Mouse (Mus musculus): ENCODE data around the gene Tenm4. TPM values are rescaled to one million over a fixed set of nuclear protein-coding genes. Genes with fewer than 3 reads are reported as not detected.

The Tenm4 gene
- total and polyA plus RNA-seq, 3 experiments, result 0.03 to 0.26 (median 0.04) TPM

DNA sequence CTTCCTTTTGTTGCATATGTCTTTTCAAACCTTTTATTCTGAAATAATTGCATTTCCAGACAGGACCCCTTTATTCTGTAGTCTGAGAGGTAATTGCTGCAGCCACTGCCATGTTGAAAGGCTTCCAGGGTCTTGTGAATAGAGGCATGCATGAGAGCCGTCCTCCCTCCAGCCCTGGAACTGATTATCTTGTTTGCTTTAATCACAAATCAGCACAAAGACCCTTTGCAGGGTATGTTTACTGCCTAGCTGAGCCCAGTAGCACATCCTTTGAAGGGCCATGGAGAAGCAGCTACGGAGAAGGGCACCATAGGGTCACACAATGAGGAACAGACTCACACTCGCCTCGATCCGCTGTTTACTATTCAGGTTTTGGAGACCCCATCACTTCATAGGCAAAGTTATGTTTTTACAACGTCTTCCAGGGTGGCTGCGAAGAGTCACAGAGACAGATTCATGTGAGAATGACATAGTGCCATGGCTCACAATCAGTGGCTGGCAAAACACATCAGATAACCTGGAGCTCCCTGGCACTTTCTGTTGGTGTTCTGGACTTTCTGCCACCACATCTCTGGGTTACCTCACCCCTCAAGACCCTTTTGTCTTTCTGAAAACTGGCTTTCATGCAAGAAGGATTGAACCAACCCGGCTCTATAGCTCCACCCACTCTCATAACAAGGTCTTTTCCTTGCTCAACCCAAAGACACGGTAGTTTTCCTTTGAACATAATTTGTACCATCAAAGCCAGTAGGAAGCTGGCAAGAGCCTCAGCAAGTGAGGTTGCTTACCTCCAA lies 425.6 kb downstream of the Tenm4 start:
- in situ Hi-C loops (cut with MboI; ENCODE audit: low pct_ligation_motif_present, low pct_unique_long_range_greater_than_20kb, low sequenced_read_pairs), result no loop called here
- Histone ChIP-seq H3K27ac (ENCODE audit: insufficient read depth, low read depth) (no peak overlapping the region), H3K9ac (ENCODE audit: insufficient read depth, low read depth) (no peak overlapping the region), H3K27me3 (replicated peaks) (no peaks in the 10 kb centered on the region), H3K4me2 (ENCODE audit: insufficient read depth, low read depth, poor library complexity, severe bottlenecking) (no peak overlapping the region), H3K4me1 (ENCODE audit: control insufficient read depth in 1 of 2, insufficient read depth in 2 of 2) (no peaks in the 10 kb centered on the region), H3K9me3 (replicated peaks; ENCODE audit: low read length) (no peaks in the 10 kb centered on the region), H3K4me3 (replicated peaks in 1 of 3; ENCODE audit: low read depth in 2 of 3, low read length in 2 of 3, poor library complexity in 1 of 3) (no peak overlapping the region), H3K79me2 (replicated peaks; ENCODE audit: control insufficient read depth, extremely low read depth, insufficient read depth, poor library complexity, severe bottlenecking) (no peaks in the 10 kb centered on the region), H3K36me3 (replicated peaks in 1 of 2; ENCODE audit: control insufficient read depth in 1 of 2, insufficient read depth in 1 of 2, low read length in 1 of 2) (no peaks in the 10 kb centered on the region)
- TF ChIP-seq MEF2A (IDR thresholded peaks at IDR 0.05; ENCODE audit: borderline replicate concordance, low read depth, low read length), result no peak
- TF ChIP-seq POLR2AphosphoS2 (IDR thresholded peaks at IDR 0.05; ENCODE audit: low read depth, low read length), result no peak
- no peak for TF ChIP-seq NELFE (IDR thresholded peaks at IDR 0.05; ENCODE audit: low read depth, low read length)
- no peak for TF ChIP-seq CHD1 (IDR thresholded peaks at IDR 0.05; ENCODE audit: low read depth, low read length)
- TF ChIP-seq ELF1 (IDR thresholded peaks at IDR 0.05; ENCODE audit: low read depth, low read length), result no peak
- no peak for TF ChIP-seq ZMIZ1 (IDR thresholded peaks at IDR 0.05; ENCODE audit: low read depth, low read length)
- no peak for TF ChIP-seq RCOR1 (conservative IDR thresholded peaks at IDR 0.05; ENCODE audit: low read depth, low read length)
- TF ChIP-seq MAX (IDR thresholded peaks at IDR 0.05; ENCODE audit: low read length), result no peak
- no peak for TF ChIP-seq UBTF (IDR thresholded peaks at IDR 0.05; ENCODE audit: low read depth, low read length)
- no peak for TF ChIP-seq JUN (IDR thresholded peaks at IDR 0.05; ENCODE audit: insufficient read depth, low read depth, low read length)
- TF ChIP-seq NRF1 (IDR thresholded peaks at IDR 0.05; ENCODE audit: low read depth, low read length), result no peak
- no peak for TF ChIP-seq USF1 (IDR thresholded peaks at IDR 0.05; ENCODE audit: low read depth, low read length)
- TF ChIP-seq ZKSCAN1 (IDR thresholded peaks at IDR 0.05; ENCODE audit: borderline replicate concordance, low read depth, low read length), result no peak
- no peak for TF ChIP-seq ZC3H11A (IDR thresholded peaks at IDR 0.05; ENCODE audit: low read depth, low read length)
- TF ChIP-seq SIN3A (IDR thresholded peaks at IDR 0.05; ENCODE audit: low read length), result no peak
- TF ChIP-seq CTCF (conservative IDR thresholded peaks at IDR 0.05 in 1 of 2, IDR thresholded peaks at IDR 0.05 in 1 of 2; ENCODE audit: low read depth in 2 of 2, low read length in 2 of 2), result no peak
- TF ChIP-seq MXI1 (IDR thresholded peaks at IDR 0.05; ENCODE audit: low read depth, low read length), result no peak
- TF ChIP-seq POLR2A (IDR thresholded peaks at IDR 0.05; ENCODE audit: low read depth, low read length), result no peak
- no peak for TF ChIP-seq CHD2 (IDR thresholded peaks at IDR 0.05; ENCODE audit: low read length)
- TF ChIP-seq GABPA (IDR thresholded peaks at IDR 0.05; ENCODE audit: insufficient replicate concordance, low read depth, low read length), result no peak
- dilution Hi-C loops (cut with MboI; ENCODE audit: extremely low pct_ligation_motif_present, extremely low pct_unique_long_range_greater_than_20kb, low sequenced_read_pairs), result no loop called here
- no peak for DNase-seq (ENCODE audit: extremely low read depth)

GRCm38 (mm10) chr7:96597871-96598270 lies 426.8 kb downstream of the Tenm4 start:
- no peaks in the 10 kb centered on the region for H3K9me3 ChIP-seq (replicated peaks; ENCODE audit: low read length)
- no peak for TF ChIP-seq NELFE (IDR thresholded peaks at IDR 0.05; ENCODE audit: low read depth, low read length)
- no peak for TF ChIP-seq SMC3 (IDR thresholded peaks at IDR 0.05; ENCODE audit: low read depth, low read length)
- no peak for TF ChIP-seq ELF1 (IDR thresholded peaks at IDR 0.05; ENCODE audit: low read depth, low read length)
- H3K4me1 ChIP-seq (ENCODE audit: control insufficient read depth in 1 of 2, insufficient read depth in 2 of 2), result no peaks in the 10 kb centered on the region
- H3K4me3 ChIP-seq (replicated peaks in 1 of 3; ENCODE audit: low read depth in 2 of 3, low read length in 2 of 3, poor library complexity in 1 of 3), result no peak overlapping the region
- H3K79me2 ChIP-seq (replicated peaks; ENCODE audit: control insufficient read depth, extremely low read depth, insufficient read depth, poor library complexity, severe bottlenecking), result no peaks in the 10 kb centered on the region
- H3K27me3 ChIP-seq (replicated peaks), result no peaks in the 10 kb centered on the region
- no peak overlapping the region for H3K9ac ChIP-seq (ENCODE audit: insufficient read depth, low read depth)
- dilution Hi-C loops (cut with MboI; ENCODE audit: extremely low pct_ligation_motif_present, extremely low pct_unique_long_range_greater_than_20kb, low sequenced_read_pairs), result no loop called here
- in situ Hi-C loops (cut with MboI; ENCODE audit: low pct_ligation_motif_present, low pct_unique_long_range_greater_than_20kb, low sequenced_read_pairs), result no loop called here
- no peak overlapping the region for H3K27ac ChIP-seq (ENCODE audit: insufficient read depth, low read depth)
- H3K36me3 ChIP-seq (replicated peaks in 1 of 2; ENCODE audit: control insufficient read depth in 1 of 2, insufficient read depth in 1 of 2, low read length in 1 of 2), result no peaks in the 10 kb centered on the region
- H3K4me2 ChIP-seq (ENCODE audit: insufficient read depth, low read depth, poor library complexity, severe bottlenecking), result no peak overlapping the region
- DNase-seq (ENCODE audit: extremely low read depth), result no peak

Measured in CH12.LX (cell line).